Mouse (Mus musculus): ENCODE measurements at regions not wholly inside any gene's neighbourhood (a gene's known extent, or its start where the extent isn't known, plus 50 kb on each side); places are given as distances from the start of the nearest gene placed in this dataset.

DNA sequence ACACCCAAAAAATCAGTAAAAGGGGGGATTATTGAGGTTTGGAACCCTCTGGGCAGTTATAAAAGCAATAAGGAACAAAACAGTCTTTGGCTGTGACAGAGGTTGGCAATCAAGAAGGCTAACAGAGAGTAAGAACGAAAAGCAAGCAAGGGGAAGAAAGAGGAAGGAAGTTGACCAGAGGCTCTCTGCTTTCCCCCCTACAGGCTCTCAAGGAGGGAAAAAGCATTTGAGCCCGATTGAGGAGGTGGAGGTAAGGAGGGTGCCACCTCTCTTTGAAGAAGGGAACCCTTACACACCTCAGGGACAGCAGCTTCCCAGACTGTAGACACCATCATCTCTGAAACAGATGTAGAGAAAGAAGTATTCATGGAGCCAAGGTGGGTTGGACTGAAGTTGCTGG is 194.6 kb upstream of the Hnrnpa3 start:
- TF ChIP-seq CTCF (IDR thresholded peaks at IDR 0.05; ENCODE audit: borderline replicate concordance, insufficient read depth, low read depth, low read length) (no peak), POLR2A (IDR thresholded peaks at IDR 0.05; ENCODE audit: borderline replicate concordance, insufficient read depth, low read length) (no peak)
